Mouse (Mus musculus): Measurements from ENCODE around the gene Lrrc4c. TPM values are rescaled to one million over a fixed set of nuclear protein-coding genes. Genes with fewer than 3 reads are reported as not detected.

The Lrrc4c gene
- polyA plus RNA-seq, 1 experiment = 17.7 TPM

- no peak for DNase-seq (ENCODE audit: low read depth)
- no peak for TF ChIP-seq CTCF (IDR thresholded peaks at IDR 0.05; ENCODE audit: borderline replicate concordance, extremely low read depth, insufficient read depth, insufficient read length)
- TF ChIP-seq POLR2A (IDR thresholded peaks at IDR 0.05; ENCODE audit: borderline replicate concordance, extremely low read depth, insufficient read depth, insufficient read length, poor library complexity, severe bottlenecking) = no peak
These were observed 255.8 kb downstream of the Lrrc4c start for GRCm38 (mm10) chr2:96573755-96574154.

GRCm38 (mm10) chr2:96577701-96578100 is 259.7 kb downstream of the Lrrc4c start:
- TF ChIP-seq CTCF (IDR thresholded peaks at IDR 0.05; ENCODE audit: borderline replicate concordance, extremely low read depth, insufficient read depth, insufficient read length) (no peak), POLR2A (IDR thresholded peaks at IDR 0.05; ENCODE audit: borderline replicate concordance, extremely low read depth, insufficient read depth, insufficient read length, poor library complexity, severe bottlenecking) (no peak)

GRCm38 (mm10) chr2:96580136-96580733 is 262.3 kb downstream of the Lrrc4c start:
- TF ChIP-seq POLR2A (IDR thresholded peaks at IDR 0.05; ENCODE audit: borderline replicate concordance, extremely low read depth, insufficient read depth, insufficient read length, poor library complexity, severe bottlenecking) = no peak
- TF ChIP-seq CTCF (IDR thresholded peaks at IDR 0.05; ENCODE audit: borderline replicate concordance, extremely low read depth, insufficient read depth, insufficient read length) = no peak
- peak; percentile 14 for DNase-seq (ENCODE audit: low read depth)

More at GRCm38 (mm10) chr2:96577701-96578100, 259.7 kb downstream of the Lrrc4c start:
- DNase-seq (ENCODE audit: low read depth) = no peak

GRCm38 (mm10) chr2:96585665-96586064 is 267.7 kb downstream of the Lrrc4c start:
- DNase-seq (ENCODE audit: low read depth) = peak; percentile 95
- TF ChIP-seq POLR2A (IDR thresholded peaks at IDR 0.05; ENCODE audit: borderline replicate concordance, extremely low read depth, insufficient read depth, insufficient read length, poor library complexity, severe bottlenecking) (no peak), CTCF (IDR thresholded peaks at IDR 0.05; ENCODE audit: borderline replicate concordance, extremely low read depth, insufficient read depth, insufficient read length) (peak; percentile 83; the same call in 1 of the 2 replicates)

- TF ChIP-seq POLR2A (IDR thresholded peaks at IDR 0.05; ENCODE audit: borderline replicate concordance, extremely low read depth, insufficient read depth, insufficient read length, poor library complexity, severe bottlenecking) = no peak
- no peak for TF ChIP-seq CTCF (IDR thresholded peaks at IDR 0.05; ENCODE audit: borderline replicate concordance, extremely low read depth, insufficient read depth, insufficient read length)
- no peak for DNase-seq (ENCODE audit: low read depth)
These were observed 286.8 kb downstream of the Lrrc4c start for GRCm38 (mm10) chr2:96604801-96605200.

GRCm38 (mm10) chr2:96614121-96614520 is 296.2 kb downstream of the Lrrc4c start:
- TF ChIP-seq CTCF (IDR thresholded peaks at IDR 0.05; ENCODE audit: borderline replicate concordance, extremely low read depth, insufficient read depth, insufficient read length) (no peak), POLR2A (IDR thresholded peaks at IDR 0.05; ENCODE audit: borderline replicate concordance, extremely low read depth, insufficient read depth, insufficient read length, poor library complexity, severe bottlenecking) (no peak)
- DNase-seq (ENCODE audit: low read depth) = no peak

GRCm38 (mm10) chr2:96618691-96619205 is 300.8 kb downstream of the Lrrc4c start:
- TF ChIP-seq CTCF (IDR thresholded peaks at IDR 0.05; ENCODE audit: borderline replicate concordance, extremely low read depth, insufficient read depth, insufficient read length) = no peak
- TF ChIP-seq POLR2A (IDR thresholded peaks at IDR 0.05; ENCODE audit: borderline replicate concordance, extremely low read depth, insufficient read depth, insufficient read length, poor library complexity, severe bottlenecking) = no peak
- DNase-seq (ENCODE audit: low read depth) = no peak

- DNase-seq (ENCODE audit: low read depth) = peak; percentile 65
- TF ChIP-seq CTCF (IDR thresholded peaks at IDR 0.05; ENCODE audit: borderline replicate concordance, extremely low read depth, insufficient read depth, insufficient read length) (no peak), POLR2A (IDR thresholded peaks at IDR 0.05; ENCODE audit: borderline replicate concordance, extremely low read depth, insufficient read depth, insufficient read length, poor library complexity, severe bottlenecking) (no peak)
These were observed 349.1 kb downstream of the Lrrc4c start for GRCm38 (mm10) chr2:96667113-96667512.

GRCm38 (mm10) chr2:96681806-96682205 is 363.8 kb downstream of the Lrrc4c start:
- no peak for DNase-seq (ENCODE audit: low read depth)
- TF ChIP-seq CTCF (IDR thresholded peaks at IDR 0.05; ENCODE audit: borderline replicate concordance, extremely low read depth, insufficient read depth, insufficient read length) (no peak), POLR2A (IDR thresholded peaks at IDR 0.05; ENCODE audit: borderline replicate concordance, extremely low read depth, insufficient read depth, insufficient read length, poor library complexity, severe bottlenecking) (no peak)

- no peak for DNase-seq (ENCODE audit: low read depth)
- TF ChIP-seq CTCF (IDR thresholded peaks at IDR 0.05; ENCODE audit: borderline replicate concordance, extremely low read depth, insufficient read depth, insufficient read length) (no peak), POLR2A (IDR thresholded peaks at IDR 0.05; ENCODE audit: borderline replicate concordance, extremely low read depth, insufficient read depth, insufficient read length, poor library complexity, severe bottlenecking) (no peak)
These were observed 367.4 kb downstream of the Lrrc4c start for GRCm38 (mm10) chr2:96685328-96685727.

- TF ChIP-seq CTCF (IDR thresholded peaks at IDR 0.05; ENCODE audit: borderline replicate concordance, extremely low read depth, insufficient read depth, insufficient read length) = no peak
- TF ChIP-seq POLR2A (IDR thresholded peaks at IDR 0.05; ENCODE audit: borderline replicate concordance, extremely low read depth, insufficient read depth, insufficient read length, poor library complexity, severe bottlenecking) = no peak
- peak; percentile 57 for DNase-seq (ENCODE audit: low read depth)
These were observed 387.0 kb downstream of the Lrrc4c start for GRCm38 (mm10) chr2:96705004-96705403.

GRCm38 (mm10) chr2:96707772-96708350 is 389.9 kb downstream of the Lrrc4c start:
- peak; percentile 44 for DNase-seq (ENCODE audit: low read depth)
- TF ChIP-seq POLR2A (IDR thresholded peaks at IDR 0.05; ENCODE audit: borderline replicate concordance, extremely low read depth, insufficient read depth, insufficient read length, poor library complexity, severe bottlenecking) (no peak), CTCF (IDR thresholded peaks at IDR 0.05; ENCODE audit: borderline replicate concordance, extremely low read depth, insufficient read depth, insufficient read length) (peak; percentile 52; the same call in 1 of the 2 replicates)
